Mouse (Mus musculus): ENCODE data around the gene Htra1.

The Htra1 gene

GRCm38 (mm10) chr7:131011901-131012300 lies 76.0 kb downstream of the Htra1 start:
- DNase-seq (ENCODE audit: low spot score) = no peak

GRCm38 (mm10) chr7:131019181-131019580 lies 83.3 kb downstream of the Htra1 start:
- no peak for DNase-seq (ENCODE audit: low spot score)

GRCm38 (mm10) chr7:131024807-131025206 lies 88.9 kb downstream of the Htra1 start:
- DNase-seq (ENCODE audit: low spot score) = no peak

GRCm38 (mm10) chr7:131027557-131027956 lies 91.6 kb downstream of the Htra1 start:
- DNase-seq (ENCODE audit: low spot score) = no peak

- no peak for DNase-seq (ENCODE audit: low spot score)
These were observed 95.8 kb downstream of the Htra1 start, which contains the start of gene Dmbt1 for GRCm38 (mm10) chr7:131031755-131032154. TSS of gene Dmbt1 (plus strand) at chr7:131032053.
